Mouse (Mus musculus) liver, postnatal 0 days (tissue): ENCODE results near the gene Dkk3. TPM values are rescaled to one million over a fixed set of nuclear protein-coding genes. Genes with fewer than 3 reads are reported as not detected.
"Not testable (repeated sequence)": the region's sequence is repeated elsewhere in the genome, so short reads cannot be mapped to it uniquely, and the experiment has no call there.

Source experiments
- ATAC-seq: fragments of 200-750 bp; cut with Nextera tagmentation; 2 replicates; pipeline ENCODE4 v1.8.0; 2017; ENCODE audit warnings: mild to moderate bottlenecking, moderate library complexity
- DNase-seq: peaks from one replicate; pipeline ENCODE4 v3.0.0-alpha.2; 2016
- H3K27ac ChIP-seq: fragments of 300-500 bp; sonication (generic); 2 replicates; pipeline ENCODE4 v1.5.1; 2014; ENCODE audit warnings: antibody characterized with exemption, moderate library complexity, mild to moderate bottlenecking, low read depth
- H3K27me3 ChIP-seq: fragments of 300-500 bp; sonication (generic); 2 replicates; pipeline ENCODE4 v1.6.1; 2014; ENCODE audit warnings: low read length, control low read depth, mixed read lengths; ENCODE audit not compliant: insufficient read depth
- H3K36me3 ChIP-seq: fragments of 300-500 bp; sonication (generic); replicated peaks from 2 replicates; pipeline ENCODE4 v1.6.1; 2014; ENCODE audit warnings: mild to moderate bottlenecking, control low read depth, low read length, moderate library complexity, mixed read lengths; ENCODE audit not compliant: insufficient read depth
- H3K4me1 ChIP-seq: fragments of 300-500 bp; sonication (generic); 2 replicates; pipeline ENCODE4 v1.6.1; 2014; ENCODE audit warnings: antibody characterized with exemption, mild to moderate bottlenecking, control low read depth; ENCODE audit not compliant: insufficient read depth
- H3K4me2 ChIP-seq: fragments of 300-500 bp; sonication (generic); 2 replicates; pipeline ENCODE4 v1.6.1; 2014; ENCODE audit warnings: low read depth, mild to moderate bottlenecking, low read length, moderate library complexity, mixed read lengths
- H3K4me3 ChIP-seq: fragments of 300-500 bp; sonication (generic); 2 replicates; pipeline ENCODE4 v1.5.1; 2014; ENCODE audit warnings: low read depth, low read length
- H3K9ac ChIP-seq: fragments of 300-500 bp; sonication (generic); replicated peaks from 2 replicates; pipeline ENCODE4 v1.6.1; 2014; ENCODE audit warnings: mild to moderate bottlenecking, moderate library complexity
- H3K9me3 ChIP-seq: fragments of 300-500 bp; sonication (generic); 2 replicates; pipeline ENCODE4 v1.6.1; 2016; ENCODE audit warnings: mild to moderate bottlenecking, control low read depth, low read length, mixed read lengths
- CTCF ChIP-seq: sonication (generic); IDR thresholded peaks from 2 replicates; pipeline ENCODE4 v1.5.1; 2016; ENCODE audit warnings: antibody characterized with exemption, low read depth
- EP300 ChIP-seq: IDR thresholded peaks from 2 replicates; pipeline ENCODE4 v1.6.1; 2016; ENCODE audit warnings: antibody characterized with exemption, low read depth, mild to moderate bottlenecking
- WGBS: fragments of 180-500 bp; shearing (Covaris S2); extraction: QIAGEN DNeasy Blood & Tissue Kit; methylation state at CpG from one replicate; pipeline ENCODE4 v1.1.7; 2014; ENCODE audit not compliant: insufficient replicate concordance; 5-methylcytosine and 5-hydroxymethylcytosine counted together
- polyA plus RNA-seq: library from polyadenylated mRNA; unstranded; fragments of >200 nt; fragmentation: Nextera tagmentation; extraction: Ambion mirVana; gene quantifications from 2 replicates; pipeline ENCODE4 v1.2.1, GENCODE M21; 2015

The Dkk3 gene
- polyA plus RNA-seq, 1 experiment from 2014 or later, result 1.7 TPM

- WGBS, result 80% methylated on average over 7 of the region's 7 CpGs
- no peaks in the 10 kb centered on the region for H3K36me3 ChIP-seq
- DNase-seq (no peak), ATAC-seq (no peak)
- H3K27me3 ChIP-seq, result no peaks in the 10 kb centered on the region
- H3K9me3 ChIP-seq, result no peaks in the 10 kb centered on the region
- H3K4me1 ChIP-seq, result no peaks in the 10 kb centered on the region
- H3K9ac ChIP-seq, result no peak overlapping the region
- TF ChIP-seq CTCF, result no peak
- TF ChIP-seq EP300, result no peak
- no peak overlapping the region for H3K27ac ChIP-seq
- H3K4me3 ChIP-seq, result no peak overlapping the region
- H3K4me2 ChIP-seq, result no peak overlapping the region
Measured at GRCm38 (mm10) chr7:112117501-112117900, 41.4 kb downstream of the Dkk3 start.

- DNase-seq (no peak), ATAC-seq (no peak)
- Histone ChIP-seq H3K4me3 (no peak overlapping the region), H3K27me3 (no peaks in the 10 kb centered on the region), H3K9me3 (no peaks in the 10 kb centered on the region), H3K27ac (no peak overlapping the region), H3K9ac (no peak overlapping the region), H3K36me3 (peaks cover 45% of the 10 kb centered on the region), H3K4me2 (no peak overlapping the region), H3K4me1 (no peaks in the 10 kb centered on the region)
- 85% methylated on average over 19 of the region's 19 CpGs for WGBS
- TF ChIP-seq EP300 (no peak), CTCF (no peak)
Measured at GRCm38 (mm10) chr7:112110638-112111372, 48.1 kb downstream of the Dkk3 start.

GRCm38 (mm10) chr7:112108757-112109156 lies 50.1 kb downstream of the Dkk3 start:
- Histone ChIP-seq H3K4me3 (no peak overlapping the region), H3K27me3 (no peaks in the 10 kb centered on the region), H3K9ac (no peak overlapping the region), H3K4me1 (no peaks in the 10 kb centered on the region), H3K9me3 (no peaks in the 10 kb centered on the region), H3K4me2 (no peak overlapping the region), H3K36me3 (peaks cover 60% of the 10 kb centered on the region), H3K27ac (no peak overlapping the region)
- DNase-seq (no peak), ATAC-seq (no peak)
- TF ChIP-seq EP300, result no peak

GRCm38 (mm10) chr7:112103816-112104215 lies 55.0 kb downstream of the Dkk3 start:
- H3K9ac ChIP-seq, result no peak overlapping the region
- peaks cover 61% of the 10 kb centered on the region for H3K36me3 ChIP-seq
- H3K4me1 ChIP-seq, result peaks cover 9% of the 10 kb centered on the region; the same call in 1 of the 2 replicates
- no peak for DNase-seq
- no peak overlapping the region for H3K4me3 ChIP-seq
- H3K27me3 ChIP-seq, result no peaks in the 10 kb centered on the region
- H3K9me3 ChIP-seq, result no peaks in the 10 kb centered on the region
- WGBS, result 73% methylated on average over 5 of the region's 5 CpGs
- no peak for ATAC-seq
- TF ChIP-seq CTCF (no peak), EP300 (no peak)
- H3K27ac ChIP-seq, result no peak overlapping the region
- H3K4me2 ChIP-seq, result no peak overlapping the region

GRCm38 (mm10) chr7:112102933-112103332 lies 55.9 kb downstream of the Dkk3 start:
- 53% methylated on average over 5 of the region's 5 CpGs for WGBS
- no peak for TF ChIP-seq EP300
- Histone ChIP-seq H3K27me3 (no peaks in the 10 kb centered on the region), H3K9me3 (no peaks in the 10 kb centered on the region), H3K36me3 (peaks cover 56% of the 10 kb centered on the region), H3K4me3 (no peak overlapping the region), H3K27ac (no peak overlapping the region), H3K4me1 (peaks cover 9% of the 10 kb centered on the region; the same call in 1 of the 2 replicates), H3K4me2 (no peak overlapping the region), H3K9ac (no peak overlapping the region)
- ATAC-seq (peak; percentile 37), DNase-seq (no peak)

GRCm38 (mm10) chr7:112100887-112101286 lies 58.0 kb downstream of the Dkk3 start:
- Histone ChIP-seq H3K36me3 (peaks cover 38% of the 10 kb centered on the region), H3K4me2 (no peak overlapping the region), H3K9me3 (no peaks in the 10 kb centered on the region), H3K27ac (no peak overlapping the region), H3K9ac (no peak overlapping the region), H3K4me1 (peaks cover 9% of the 10 kb centered on the region; the same call in 1 of the 2 replicates), H3K4me3 (no peak overlapping the region), H3K27me3 (no peaks in the 10 kb centered on the region)
- ATAC-seq (no peak), DNase-seq (no peak)
- TF ChIP-seq CTCF (no peak), EP300 (no peak)
- 92% methylated on average over 2 of the region's 2 CpGs for WGBS

GRCm38 (mm10) chr7:112094923-112095322 lies 63.9 kb downstream of the Dkk3 start:
- not testable (repeated sequence) for H3K27me3 ChIP-seq, H3K4me3 ChIP-seq, H3K9ac ChIP-seq, H3K9me3 ChIP-seq, H3K4me1 ChIP-seq, DNase-seq, H3K4me2 ChIP-seq, ATAC-seq, H3K27ac ChIP-seq
- peaks cover 50% of the 10 kb centered on the region for H3K36me3 ChIP-seq
- WGBS, result 84% methylated on average over 4 of the region's 4 CpGs
